Mouse (Mus musculus) frontal cortex, postnatal 10 days (tissue): ENCODE data around the gene Col1a1.
"Not testable (repeated sequence)": the region's sequence is repeated elsewhere in the genome, so short reads cannot be mapped to it uniquely, and the experiment has no call there.

Source experiments
- DNase-seq, 2 experiments: peaks; one replicate each; pipeline ENCODE4 v3.0.0; 2022; ENCODE audit warnings: low spot score in 2 of 2, mixed read lengths in 1 of 2

Gene Col1a1

DNA sequence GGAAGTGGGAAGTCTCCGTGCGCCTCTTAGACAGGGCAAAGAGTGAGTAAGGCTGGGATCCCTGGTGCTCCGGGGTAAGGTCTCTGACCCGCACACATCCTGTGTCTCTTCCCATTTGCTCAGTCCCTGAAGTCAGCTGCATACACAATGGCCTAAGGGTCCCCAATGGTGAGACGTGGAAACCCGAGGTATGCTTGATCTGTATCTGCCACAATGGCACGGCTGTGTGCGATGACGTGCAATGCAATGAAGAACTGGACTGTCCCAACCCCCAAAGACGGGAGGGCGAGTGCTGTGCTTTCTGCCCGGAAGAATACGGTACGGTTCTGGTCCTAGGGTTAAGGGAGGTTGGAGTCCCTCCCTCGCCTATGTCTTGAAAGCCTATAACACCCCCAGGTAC, 1.8 kb downstream of the Col1a1 start:
- DNase-seq = no peak

DNA sequence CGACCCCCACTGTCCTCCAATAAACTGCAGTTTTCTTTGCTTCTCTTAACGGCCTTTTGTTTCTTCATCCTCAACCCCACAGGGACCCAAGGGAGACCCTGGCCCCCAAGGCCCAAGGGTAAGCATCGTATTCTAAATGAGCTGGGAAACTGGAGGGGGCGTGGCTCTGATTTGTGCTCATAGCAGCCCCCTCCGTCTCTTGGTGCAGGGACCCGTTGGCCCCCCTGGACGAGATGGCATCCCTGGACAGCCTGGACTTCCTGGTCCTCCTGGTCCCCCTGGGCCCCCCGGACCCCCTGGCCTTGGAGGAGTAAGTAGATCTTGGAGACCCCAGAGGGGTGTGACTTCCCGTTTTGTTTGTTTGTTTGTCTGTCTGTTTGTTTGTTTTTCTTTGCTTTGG, 2.3 kb downstream of the Col1a1 start:
- no peak for DNase-seq

DNA sequence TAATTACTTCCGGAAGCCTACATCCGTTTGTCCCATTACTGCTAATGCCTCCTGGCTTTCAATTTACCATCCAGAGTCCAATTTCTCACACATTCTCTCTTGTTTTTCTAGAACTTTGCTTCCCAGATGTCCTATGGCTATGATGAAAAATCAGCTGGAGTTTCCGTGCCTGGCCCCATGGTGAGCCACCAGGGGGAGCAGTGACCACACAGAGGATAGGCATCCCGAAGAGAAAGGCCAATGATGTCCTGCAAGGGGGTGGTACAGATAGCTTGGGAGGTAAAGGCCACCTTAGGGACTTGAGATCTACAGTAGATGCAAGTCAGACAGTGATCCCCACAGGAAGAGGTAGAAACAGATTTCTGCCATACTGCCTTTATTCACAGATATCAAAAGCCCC, 3.3 kb downstream of the Col1a1 start:
- DNase-seq = peak in 1 of 2 experiments; percentile 74

DNA sequence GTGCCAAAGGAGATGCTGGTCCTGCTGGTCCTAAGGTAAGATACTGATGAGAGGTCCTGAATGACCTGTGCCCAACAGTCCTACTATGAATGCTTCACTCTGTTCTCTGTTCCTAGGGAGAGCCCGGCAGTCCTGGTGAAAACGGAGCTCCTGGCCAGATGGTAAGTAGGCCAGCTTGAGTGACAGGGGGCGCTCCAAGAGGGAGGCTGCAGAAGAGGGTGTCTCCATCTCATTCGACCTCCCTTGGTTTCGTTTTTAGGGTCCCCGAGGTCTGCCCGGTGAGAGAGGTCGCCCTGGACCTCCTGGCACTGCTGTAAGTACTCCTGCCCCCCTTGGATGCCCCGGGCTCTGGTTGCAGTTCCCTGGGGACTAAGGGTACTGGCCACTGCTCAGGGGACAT, 5.1 kb downstream of the Col1a1 start:
- no peak for DNase-seq

DNA sequence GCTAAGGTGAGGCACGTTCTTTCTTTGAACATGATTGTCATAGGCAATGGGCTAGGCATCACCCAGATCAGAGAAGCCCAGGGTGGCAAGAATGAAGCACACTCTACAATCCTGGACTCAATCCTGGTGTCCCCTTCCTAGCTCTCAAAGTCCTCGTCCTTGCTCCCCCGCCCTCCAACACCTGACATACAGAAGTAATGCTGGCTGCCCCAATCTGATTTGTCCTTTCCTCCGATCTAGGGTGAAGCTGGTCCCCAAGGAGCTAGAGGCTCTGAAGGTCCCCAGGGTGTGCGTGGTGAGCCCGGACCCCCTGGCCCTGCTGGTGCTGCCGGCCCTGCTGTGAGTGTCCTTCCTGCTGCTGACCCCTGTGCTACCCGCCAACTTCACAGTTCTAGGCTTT, 5.8 kb downstream of the Col1a1 start:
- no peak for DNase-seq

DNA sequence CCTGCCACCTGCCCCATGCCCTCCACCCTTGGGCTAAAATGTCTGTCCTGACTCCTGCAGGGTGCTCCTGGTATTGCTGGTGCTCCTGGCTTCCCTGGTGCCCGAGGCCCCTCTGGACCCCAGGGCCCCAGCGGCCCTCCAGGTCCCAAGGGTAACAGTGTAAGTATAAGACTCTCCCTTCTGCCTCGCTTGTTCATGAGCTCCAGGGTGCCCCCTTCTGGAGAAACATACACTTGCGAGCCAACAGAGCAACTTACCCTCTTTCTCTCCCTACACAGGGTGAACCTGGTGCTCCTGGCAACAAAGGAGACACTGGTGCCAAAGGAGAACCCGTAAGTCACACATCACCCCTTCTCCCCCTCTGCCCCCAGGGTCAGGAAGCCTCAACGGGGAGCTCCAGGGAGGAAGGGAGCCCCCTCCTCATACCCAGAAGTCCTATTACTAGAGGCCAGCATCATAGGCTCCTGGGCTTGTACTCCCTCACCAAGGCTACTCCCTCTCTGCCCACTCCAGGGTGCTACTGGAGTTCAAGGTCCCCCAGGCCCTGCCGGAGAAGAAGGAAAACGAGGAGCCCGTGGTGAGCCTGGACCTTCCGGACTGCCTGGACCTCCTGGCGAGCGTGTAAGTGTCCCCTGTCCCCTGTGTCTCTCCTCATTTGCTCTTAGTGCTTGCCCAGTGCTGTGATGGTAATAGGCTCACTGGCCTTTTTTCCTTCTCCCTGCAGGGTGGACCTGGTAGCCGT, 6.4 kb downstream of the Col1a1 start:
- DNase-seq = no peak

DNA sequence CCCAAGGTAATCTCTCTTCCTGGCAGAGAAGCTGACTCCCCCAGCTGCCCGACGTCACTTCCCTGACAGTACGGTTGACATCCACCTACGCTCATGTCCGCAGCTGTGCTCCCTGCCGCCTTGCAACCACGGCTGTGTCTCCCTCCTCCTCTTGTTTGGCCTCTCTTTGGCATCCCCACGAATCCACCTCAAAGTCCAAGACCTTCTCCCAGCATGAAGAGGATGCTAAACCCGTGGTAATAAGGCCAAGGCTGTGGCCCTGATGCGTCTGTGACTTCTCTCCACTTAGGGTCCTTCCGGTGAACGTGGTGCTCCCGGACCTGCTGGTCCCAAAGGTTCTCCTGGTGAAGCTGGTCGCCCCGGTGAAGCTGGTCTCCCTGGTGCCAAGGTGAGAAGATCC, 7.0 kb downstream of the Col1a1 start:
- DNase-seq = no peak

DNA sequence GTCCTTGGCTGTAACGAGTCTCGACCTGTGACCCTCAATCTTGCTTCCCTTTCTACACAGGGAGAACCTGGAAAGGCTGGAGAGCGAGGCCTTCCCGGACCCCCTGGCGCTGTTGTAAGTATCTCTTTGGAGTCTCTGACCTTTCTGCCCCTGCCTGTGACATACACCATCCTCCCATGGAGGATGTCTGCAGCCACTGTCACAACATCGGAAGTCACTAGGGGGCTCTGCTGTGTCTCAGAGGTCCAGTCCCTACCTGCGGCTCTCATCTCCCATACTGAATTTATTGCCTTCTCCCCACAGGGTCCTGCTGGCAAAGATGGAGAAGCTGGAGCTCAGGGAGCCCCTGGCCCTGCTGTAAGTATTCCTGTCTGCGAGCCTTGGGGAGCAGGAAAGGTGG, 8.3 kb downstream of the Col1a1 start:
- no peak for DNase-seq

DNA sequence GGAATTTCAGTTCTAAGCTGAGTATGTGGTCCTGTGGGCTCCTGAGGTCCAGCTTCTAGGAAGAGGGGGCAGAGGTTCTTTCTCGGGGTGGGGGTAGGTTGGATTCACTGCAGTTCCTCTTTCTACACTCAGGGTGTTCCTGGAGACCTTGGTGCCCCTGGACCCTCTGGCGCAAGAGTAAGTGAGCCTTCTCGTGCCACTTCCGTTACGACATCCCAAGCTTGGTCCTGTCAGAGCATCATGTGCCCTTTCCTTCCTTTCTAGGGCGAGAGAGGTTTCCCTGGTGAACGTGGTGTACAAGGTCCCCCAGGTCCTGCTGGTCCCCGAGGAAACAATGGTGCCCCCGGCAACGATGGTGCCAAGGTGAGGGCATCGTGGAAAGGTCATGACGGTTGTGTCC, 9.2 kb downstream of the Col1a1 start:
- no peak for DNase-seq

DNA sequence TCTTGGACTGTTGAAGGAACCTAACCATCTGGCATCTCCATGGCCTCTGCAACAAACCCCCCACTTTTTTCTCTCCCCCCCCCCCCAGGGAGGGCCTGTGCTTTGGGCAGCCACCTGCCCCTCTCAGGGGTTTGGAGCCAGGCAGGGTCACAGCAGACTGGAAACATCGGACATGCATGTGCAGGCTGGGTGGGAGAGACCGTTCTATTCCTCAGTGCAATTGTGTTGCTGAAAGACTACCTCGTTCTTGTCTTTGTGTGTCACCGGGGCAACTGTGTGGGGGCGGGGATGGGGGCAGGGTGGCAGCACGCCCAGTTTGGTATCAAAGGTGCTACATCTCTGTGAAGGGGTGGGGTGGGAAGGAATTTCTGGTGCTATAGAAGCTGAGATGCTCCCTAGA, 16.1 kb downstream of the Col1a1 start:
- no peak for DNase-seq

DNA sequence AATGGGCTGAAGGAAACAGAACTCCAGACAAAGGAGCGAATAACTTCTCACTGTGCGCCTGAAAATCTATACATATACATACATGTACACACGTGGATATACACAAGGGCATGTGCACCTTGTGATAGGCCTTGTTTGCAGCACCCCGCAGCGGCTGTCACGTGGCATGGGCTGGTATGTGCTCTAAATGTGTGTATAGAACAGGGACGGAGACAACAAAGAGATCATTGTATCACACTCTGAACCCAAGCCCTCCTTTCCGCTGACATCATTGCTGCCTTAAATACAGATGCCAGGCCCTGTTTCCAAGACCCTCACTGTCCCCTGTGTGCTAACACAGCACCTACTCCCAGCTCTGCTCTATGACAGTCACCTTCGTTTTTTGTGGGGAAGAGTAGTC, 19.1 kb downstream of the Col1a1 start:
- DNase-seq = no peak

DNA sequence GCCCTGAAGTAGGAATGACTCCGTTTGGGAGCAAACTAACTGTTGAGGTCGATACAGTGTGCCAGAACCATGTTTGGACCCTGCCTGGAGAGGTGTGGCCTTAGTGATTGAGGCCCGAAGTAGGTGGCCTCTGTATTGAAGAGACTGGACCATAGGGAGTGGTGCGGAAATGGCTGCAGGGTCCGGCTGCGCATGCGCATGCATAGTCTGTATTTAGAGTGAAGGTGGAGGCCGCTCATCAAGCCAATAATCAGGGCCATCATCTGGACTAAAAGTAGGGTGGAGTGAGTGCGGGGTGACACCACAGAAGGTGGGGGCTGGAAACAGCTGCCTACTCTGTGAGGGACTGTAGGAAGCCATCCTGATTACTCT, 21.7 kb downstream of the Col1a1 start:
- DNase-seq = no peak

DNA sequence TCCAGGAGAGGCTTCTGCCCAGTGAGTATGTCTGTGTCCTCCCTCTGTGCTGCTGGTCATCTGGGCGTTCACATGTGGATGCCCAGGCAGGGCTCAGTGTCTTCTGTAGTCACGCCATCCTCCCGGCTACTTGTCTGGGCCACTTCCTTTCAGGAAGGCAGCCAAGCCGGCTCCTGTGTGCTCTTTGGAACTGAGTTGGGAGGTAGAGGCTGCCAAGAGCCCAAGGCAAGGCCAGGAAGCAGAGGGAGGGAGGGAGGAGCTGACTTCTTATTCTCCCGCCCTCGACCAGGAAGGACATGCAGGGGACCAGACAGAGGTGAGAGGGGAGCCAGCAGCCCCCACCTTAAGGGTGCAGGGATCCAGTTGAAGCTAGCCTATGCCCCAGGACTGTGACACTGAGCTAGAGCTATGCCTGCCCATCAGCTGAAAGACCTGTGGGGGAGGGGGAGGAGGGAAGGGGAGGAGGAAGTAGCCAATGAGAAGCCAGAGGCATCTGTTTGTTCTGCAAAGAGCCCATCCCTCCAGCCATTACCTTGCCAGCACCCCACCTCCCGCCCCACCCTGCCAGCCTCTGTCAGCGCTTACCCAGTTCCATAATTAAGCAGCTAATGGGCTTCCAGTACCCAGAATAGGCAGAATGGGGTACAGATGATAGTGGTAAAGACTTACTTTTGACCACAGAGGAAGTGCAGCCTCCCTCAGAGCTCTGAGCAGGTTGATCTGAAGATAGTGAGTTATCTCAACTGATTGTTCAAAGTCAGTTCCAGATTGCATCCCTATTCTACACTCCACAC, 22.2 kb downstream of the Col1a1 start:
- peak in 1 of 2 experiments; percentile 55 for DNase-seq

DNA sequence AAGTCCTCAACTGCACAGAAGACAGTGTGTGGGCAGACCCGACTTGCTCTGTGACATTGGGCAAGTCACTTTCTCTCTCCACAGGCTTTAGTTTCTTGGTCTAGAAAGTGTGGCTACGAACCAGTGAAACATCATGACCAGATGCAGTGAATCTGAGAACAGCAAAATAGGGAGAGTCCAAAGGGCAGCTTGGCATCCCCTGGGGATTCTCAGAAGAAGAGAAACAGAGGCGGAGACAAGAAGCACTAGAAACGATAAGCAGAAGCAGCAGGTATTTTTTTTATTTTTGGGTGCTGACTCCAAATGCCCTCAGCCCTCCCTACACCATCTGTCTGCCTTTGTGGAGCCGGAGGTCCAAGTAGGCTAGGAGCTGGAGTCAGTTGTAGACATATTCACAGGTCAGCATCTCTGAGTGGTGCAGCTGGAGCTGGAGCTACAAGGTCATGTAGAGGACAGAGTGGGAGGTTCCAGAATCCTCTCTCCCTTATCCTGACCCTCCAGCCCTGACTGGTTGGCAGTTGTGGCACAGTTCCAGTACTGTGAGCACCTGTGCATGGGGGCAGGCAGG, 26.6 kb downstream of the Col1a1 start:
- no peak for DNase-seq

DNA sequence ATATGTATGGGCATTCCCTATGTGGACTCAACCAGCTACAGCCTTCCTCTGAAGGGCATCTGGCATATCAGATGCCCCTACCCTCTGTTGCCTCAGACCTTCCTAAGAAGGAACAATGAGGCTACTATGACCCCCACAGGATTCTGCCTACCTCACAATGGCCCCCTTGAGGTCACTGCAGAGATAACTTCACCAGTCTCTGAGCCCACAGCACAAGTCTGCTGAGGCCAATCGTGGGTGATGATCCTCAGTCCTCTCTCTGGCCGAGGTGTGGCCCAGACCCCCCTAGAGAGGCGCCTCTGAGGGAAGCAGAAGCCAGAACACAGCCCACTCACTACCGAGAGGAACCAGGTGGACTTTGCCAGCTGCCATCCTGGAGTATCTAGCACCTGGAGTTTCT, 31.4 kb downstream of the Col1a1 start, which contains the start of gene Hils1:
Gene Hils1, plus strand, starts transcription at position 175 of the 400 bp plus-strand sequence.
- no peak for DNase-seq

DNA sequence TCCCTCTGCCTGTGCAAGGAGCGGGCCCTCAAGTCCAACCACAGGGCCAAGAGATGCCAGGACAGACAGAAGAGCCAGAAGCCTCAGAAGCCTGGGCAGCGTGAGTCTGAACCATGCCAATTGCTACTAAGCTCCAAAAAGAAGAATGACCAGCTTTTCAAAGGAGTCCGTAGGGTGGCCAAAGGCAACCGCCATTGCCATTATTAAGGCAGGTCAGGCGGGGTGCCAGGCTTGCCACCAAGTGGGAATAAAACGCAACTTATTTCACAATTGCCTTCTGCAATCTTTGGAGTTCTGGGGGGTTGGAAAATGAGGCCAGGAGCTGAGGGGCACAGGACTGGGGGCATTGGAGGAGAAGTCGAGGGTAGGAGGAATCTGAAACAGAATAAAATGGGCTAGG, 32.2 kb downstream of the Col1a1 start:
- DNase-seq = no peak

DNA sequence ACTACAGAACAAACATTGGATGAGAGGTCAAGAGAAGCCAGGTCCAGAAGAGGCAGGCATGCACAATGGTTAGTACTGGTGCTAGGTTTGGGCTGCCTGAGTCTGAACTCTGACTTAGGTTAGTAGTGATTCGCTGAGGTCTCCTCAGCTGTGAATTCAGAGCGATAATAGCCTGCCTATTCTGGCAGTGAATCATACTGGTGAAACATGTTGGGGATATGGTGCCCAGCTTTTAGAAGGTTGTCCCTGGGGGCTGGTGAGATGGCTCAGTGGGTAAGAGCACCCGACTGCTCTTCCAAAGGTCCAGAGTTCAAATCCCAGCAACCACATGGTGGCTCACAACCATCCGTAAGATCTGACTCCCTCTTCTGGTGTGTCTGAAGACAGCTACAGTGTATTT, 33.7 kb downstream of the Col1a1 start:
- not testable (repeated sequence) for DNase-seq

DNA sequence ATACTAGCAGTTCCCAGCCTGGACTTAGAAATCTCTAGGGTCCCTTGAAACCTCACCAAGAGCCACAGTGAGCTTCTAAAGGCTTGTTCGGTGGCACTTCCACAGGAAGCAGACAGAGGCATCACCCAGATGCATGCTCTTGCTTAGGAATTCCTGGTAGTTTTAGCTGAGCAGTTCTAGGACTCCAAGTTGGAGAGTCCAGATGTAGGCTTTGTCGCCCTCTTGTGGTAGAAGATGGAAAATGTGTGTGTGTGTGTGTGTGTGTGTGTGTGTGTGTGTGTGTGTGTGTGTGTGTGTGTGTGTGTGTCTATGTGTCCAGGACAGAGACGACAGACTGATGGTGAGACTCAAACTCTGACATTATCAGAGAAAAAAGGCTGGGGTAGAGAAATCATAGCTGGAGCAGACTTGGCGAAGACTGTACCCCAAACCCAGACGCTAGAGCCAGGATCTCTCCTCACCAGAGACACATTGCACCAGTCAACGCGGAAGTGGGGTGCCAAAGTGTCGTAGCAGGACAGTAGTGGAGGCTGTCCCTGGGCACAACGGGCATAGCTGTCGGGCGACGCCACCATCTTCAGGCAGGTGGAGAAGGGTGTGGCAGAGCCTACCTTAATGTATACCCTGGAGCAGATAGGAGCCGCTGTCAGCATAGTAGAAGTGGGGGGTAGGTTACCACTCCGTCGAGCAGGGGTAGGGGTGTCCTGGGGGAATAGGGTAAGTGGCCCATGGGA, 34.4 kb downstream of the Col1a1 start:
- peak in 1 of 2 experiments; percentile 71 for DNase-seq

DNA sequence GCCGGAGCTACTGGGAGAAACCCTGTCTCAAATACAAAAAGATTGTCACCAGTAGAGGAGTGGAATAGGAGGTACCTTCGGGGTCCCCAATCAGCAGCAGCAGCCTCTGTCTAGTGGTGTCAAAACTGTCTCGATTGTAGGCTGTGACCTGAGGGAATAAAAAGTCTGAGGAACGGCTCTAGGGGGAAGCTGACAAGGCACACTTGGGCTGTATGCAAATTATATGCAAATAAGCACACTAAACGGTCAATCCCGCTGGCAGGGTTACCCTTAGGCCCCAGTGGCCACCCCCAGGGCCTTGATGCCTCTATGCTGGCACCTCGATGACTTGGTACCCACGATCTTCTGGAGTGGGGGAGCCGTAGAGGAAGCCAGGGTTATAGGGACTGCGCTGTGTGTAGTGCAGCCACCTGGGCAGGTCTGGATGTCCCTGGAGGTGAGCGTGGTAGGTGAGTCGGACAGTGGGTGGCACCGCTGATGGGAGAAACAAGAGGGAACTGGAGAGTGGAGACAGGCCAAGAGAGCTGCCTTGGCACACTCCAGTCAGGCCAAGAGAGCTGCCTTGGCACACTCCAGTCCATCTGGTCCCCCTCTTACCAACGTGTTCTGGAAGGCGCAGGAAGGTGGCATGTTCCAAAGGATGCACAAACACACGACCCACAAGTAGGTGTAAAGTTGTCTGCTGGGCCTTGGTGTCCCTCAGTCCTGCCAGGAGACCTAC, 36.0 kb downstream of the Col1a1 start:
- DNase-seq = no peak

DNA sequence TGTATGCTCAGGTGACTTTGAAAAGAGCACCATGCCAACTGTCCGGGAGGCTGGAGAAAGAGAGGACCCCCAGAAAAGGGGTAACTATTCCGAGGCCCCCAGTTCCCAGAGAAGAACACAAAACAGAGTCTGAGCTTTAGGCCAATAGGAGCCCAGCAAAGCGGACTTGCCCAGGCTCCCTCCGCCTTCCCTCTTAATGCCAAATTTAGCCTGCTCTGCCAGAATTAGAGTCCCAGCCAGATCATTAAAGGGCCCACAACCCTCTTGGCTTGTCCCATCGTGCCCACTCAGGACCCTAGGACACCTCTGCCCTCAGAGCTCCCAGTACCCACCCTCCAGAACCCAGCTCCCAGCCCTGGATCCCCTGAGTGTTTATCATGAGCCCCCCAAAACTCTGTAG, 36.9 kb downstream of the Col1a1 start:
- no peak for DNase-seq

DNA sequence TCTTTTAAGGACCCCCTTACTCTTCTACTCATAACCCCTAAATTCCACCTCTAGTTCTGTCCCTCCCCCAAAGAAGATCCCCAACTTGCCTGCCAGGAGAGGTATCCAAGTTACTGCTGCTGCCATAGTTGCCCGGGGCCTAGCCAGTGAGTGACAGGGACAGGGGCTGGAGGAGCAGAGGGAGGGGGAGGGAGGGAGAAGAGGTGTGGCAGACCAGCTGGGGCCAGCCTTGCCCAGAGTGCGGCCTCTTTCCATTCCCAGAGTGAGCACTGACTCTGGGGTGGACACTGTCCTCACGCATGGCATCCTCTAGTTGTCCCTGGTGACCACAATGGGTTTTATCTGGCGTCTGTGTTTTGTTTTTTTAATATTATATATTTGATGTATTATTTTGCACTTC, 37.3 kb downstream of the Col1a1 start:
- DNase-seq = no peak

DNA sequence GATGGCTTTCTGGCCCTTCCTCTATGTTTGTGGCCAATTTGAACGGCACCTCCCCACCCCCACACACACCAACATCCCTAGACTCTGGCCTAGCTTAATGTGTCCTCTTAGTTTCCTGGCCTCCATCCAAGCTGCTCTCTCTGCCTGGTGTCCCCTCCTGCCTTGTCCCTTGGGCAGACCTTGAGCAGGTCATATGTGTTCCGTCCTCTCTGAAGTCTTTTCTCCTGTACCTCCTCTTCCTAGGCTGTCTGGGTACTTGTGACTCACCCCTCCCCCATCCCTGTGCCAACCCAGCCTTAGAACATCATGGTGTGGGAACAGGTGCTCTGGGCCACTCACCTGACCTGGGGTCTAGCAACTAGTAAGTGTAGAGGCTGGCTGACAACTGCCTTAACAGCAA, 38.9 kb downstream of the Col1a1 start:
- DNase-seq = no peak
